9 mouse cellular contexts compared by ENCODE assay signal in genomic region chr1:75016846-75017245, GRCm38 (mm10).
DNase-seq lines count a peak whose midpoint lies in the region; ATAC-seq and TF ChIP-seq lines count a peak whose summit lies in the region.
"Had no signal": no experiment of that assay in that cellular context is flagged by ENCODE, and none has a peak within 500 bp of the region (broad histone marks: within the 10 kb centered on the region; RNA-seq: fewer than 3 reads in every experiment).

No protein-coding gene starts in this region.

- no peaks in the 10 kb centered on the region for H3K36me3 ChIP-seq in embryonic facial prominence, embryonic 10.5 days (replicated peaks)
- no peaks in the 10 kb centered on the region for H3K36me3 ChIP-seq in lung, embryonic 14.5 days (ENCODE audit: insufficient read depth)

- no peaks in the 10 kb centered on the region for H3K9me3 ChIP-seq in embryonic facial prominence, embryonic 10.5 days
- no peaks in the 10 kb centered on the region for H3K9me3 ChIP-seq in lung, embryonic 14.5 days (ENCODE audit: low read depth, low read length)

- H3K9ac ChIP-seq in lung, embryonic 14.5 days: no peak overlapping the region

- TF ChIP-seq CTCF in lung, embryonic 14.5 days (IDR thresholded peaks at IDR 0.05; ENCODE audit: low read depth): peak; percentile 90

- peak; percentile 87 for DNase-seq in ES-CJ7 (ENCODE audit: low read depth, low spot score)
- peak; percentile 81 for DNase-seq in adrenal gland, postnatal 25 days
- DNase-seq in embryonic facial prominence, embryonic 10.5 days (ENCODE audit: low spot score): peak; percentile 85
- DNase-seq in heart, adult 9 months (ENCODE audit: low spot score in 2 of 2): peak; percentile 36 to 73
- peak; percentile 78 to 88 for DNase-seq in layer of hippocampus, adult 18-20 months (ENCODE audit: low spot score in 2 of 2)
- DNase-seq in lung, embryonic 14.5 days: peak; percentile 93
- DNase-seq in right cerebral cortex, adult 18-20 months: peak; percentile 80
- peak; percentile 86 for DNase-seq in urinary bladder, postnatal 25 days (ENCODE audit: low spot score)

- ATAC-seq in lung, embryonic 14.5 days (ENCODE audit: insufficient read depth): peak; percentile 60

- peaks cover 20% of the 10 kb centered on the region for H3K27me3 ChIP-seq in embryonic facial prominence, embryonic 10.5 days (replicated peaks; ENCODE audit: low read depth, poor library complexity, severe bottlenecking)
- no peaks in the 10 kb centered on the region for H3K27me3 ChIP-seq in lung, embryonic 14.5 days (ENCODE audit: insufficient read depth, low read length)

- H3K4me2 ChIP-seq in lung, embryonic 14.5 days: no peak overlapping the region

- H3K4me1 ChIP-seq in embryonic facial prominence, embryonic 10.5 days: peaks cover 30% of the 10 kb centered on the region
- no peaks in the 10 kb centered on the region for H3K4me1 ChIP-seq in lung, embryonic 14.5 days (ENCODE audit: insufficient read depth)

- WGBS in embryonic facial prominence, embryonic 10.5 days: 5% methylated on average over 6 of the region's 6 CpGs
- WGBS in lung, embryonic 14.5 days: 3% methylated on average over 6 of the region's 6 CpGs

- H3K4me3 ChIP-seq in embryonic facial prominence, embryonic 10.5 days: no peak overlapping the region
- no peak overlapping the region for H3K4me3 ChIP-seq in lung, embryonic 14.5 days (ENCODE audit: low read depth, low read length)

- no peak overlapping the region for H3K27ac ChIP-seq in embryonic facial prominence, embryonic 10.5 days (replicated peaks)
- no peak overlapping the region for H3K27ac ChIP-seq in lung, embryonic 14.5 days (ENCODE audit: low read depth)
- H3K27ac ChIP-seq: macrophage had no signal
